Mouse (Mus musculus) right cerebral cortex, postnatal 10 days (tissue): ENCODE data around the gene Zfp629.

Experiments used
- DNase-seq, 2 experiments: peaks; one replicate each; pipeline ENCODE4 v3.0.0; 2021; ENCODE audit warnings: low spot score in 2 of 2

Zfp629 gene

DNA sequence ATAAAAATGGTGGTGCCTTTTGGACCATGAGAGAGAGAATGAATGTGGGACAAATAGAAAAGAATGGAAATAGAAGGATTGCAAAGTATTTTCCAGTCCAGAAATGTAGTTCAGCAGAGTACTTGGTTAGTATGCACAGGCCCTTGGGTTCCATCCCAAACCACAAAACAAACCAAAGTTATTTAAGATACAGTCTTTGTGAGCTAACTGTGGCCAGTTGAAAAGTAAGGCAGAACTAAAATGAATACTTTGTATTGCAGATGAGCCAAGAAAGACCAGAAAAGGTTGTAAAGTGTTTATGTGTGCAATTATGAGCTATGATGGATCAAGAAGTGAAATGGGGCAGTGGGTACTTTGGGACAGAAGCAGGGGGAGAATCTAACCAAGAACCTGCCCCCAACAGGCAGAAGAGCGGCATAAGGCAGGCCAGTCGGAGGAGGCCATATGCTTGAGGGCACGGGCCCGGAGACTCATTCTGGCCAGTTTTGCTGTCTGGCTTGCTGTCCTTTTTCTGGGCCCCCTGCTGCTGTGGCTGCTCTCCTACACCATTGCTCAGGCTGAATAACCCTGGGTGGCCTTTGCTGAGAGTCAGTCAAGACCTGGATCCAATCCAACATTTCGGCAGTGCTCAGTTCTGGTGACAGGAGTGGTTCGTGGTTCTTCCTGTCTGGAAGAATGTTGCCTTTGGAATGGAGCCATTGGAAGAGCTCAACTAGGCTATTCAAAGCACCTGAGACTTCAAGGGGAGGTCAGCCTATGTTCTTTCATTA lies 51.0 kb downstream of the Zfp629 start:
- no peak for DNase-seq

- DNase-seq = no peak
These were observed 54.2 kb downstream of the Zfp629 start, which contains the start of gene Tmem265 for GRCm38 (mm10) chr7:127561340-127561858. Gene Tmem265, plus strand, starts transcription at chr7:127561390.

DNA sequence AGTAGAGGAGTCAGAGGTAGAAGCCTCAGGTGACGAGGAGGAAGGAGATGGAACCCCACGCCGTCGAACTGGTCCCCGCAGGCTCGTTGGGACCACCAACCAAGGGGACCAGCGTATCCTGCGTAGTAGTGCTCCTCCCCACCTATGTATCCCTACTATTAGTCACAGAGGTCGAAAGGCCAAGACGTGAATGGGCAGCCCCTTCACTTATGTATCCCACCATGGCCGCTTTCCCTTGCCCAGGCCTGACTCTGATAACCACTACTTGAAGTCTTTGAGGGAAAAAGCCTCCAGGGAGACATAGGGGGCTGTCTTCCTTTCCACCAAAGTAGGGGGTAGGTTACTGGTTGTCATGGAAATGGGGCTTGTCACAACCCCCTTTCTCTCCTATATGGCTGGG lies 55.0 kb downstream of the Zfp629 start:
- no peak for DNase-seq
